Mouse (Mus musculus) cortical plate, adult 2 months (tissue): ENCODE results near the gene Tas2r120.

Experiments
- CTCF ChIP-seq: fragments of 200-500 bp; IDR thresholded peaks from 2 replicates; pipeline ENCODE4 v1.5.1; 2011; ENCODE audit warnings: mild to moderate bottlenecking, control low read depth, low read length; ENCODE audit not compliant: insufficient read depth; ENCODE audit errors: extremely low read depth
- POLR2A ChIP-seq: fragments of 200-500 bp; IDR thresholded peaks from 2 replicates; pipeline ENCODE4 v1.6.1; 2011; ENCODE audit warnings: mild to moderate bottlenecking, low read length, control low read depth; ENCODE audit not compliant: insufficient read depth; ENCODE audit errors: extremely low read depth

GRCm38 (mm10) chr6:132656653-132657052 lies at the start of gene Tas2r120:
- TF ChIP-seq CTCF (no peak), POLR2A (no peak)
